Mouse (Mus musculus) myocyte (in vitro differentiated cells): ENCODE measurements around the gene Epha4. TPM values are rescaled to one million over a fixed set of nuclear protein-coding genes. Genes with fewer than 3 reads are reported as not detected.

Experiments used
- H3K27me3 ChIP-seq: one replicate; pipeline ENCODE4 v1.6.1; 2011; ENCODE audit not compliant: control insufficient read depth, insufficient read depth, insufficient read length
- H3K36me3 ChIP-seq: one replicate; pipeline ENCODE4 v1.6.1; 2011; ENCODE audit not compliant: control insufficient read depth, insufficient read depth
- H3K4me2 ChIP-seq: one replicate; pipeline ENCODE4 v1.6.1; 2011; ENCODE audit warnings: low read depth, control low read depth
- H3K4me3 ChIP-seq: one replicate; pipeline ENCODE4 v1.5.1; 2011; ENCODE audit warnings: mild to moderate bottlenecking, control low read depth, moderate library complexity
- H3K79me2 ChIP-seq: one replicate; pipeline ENCODE4 v1.6.1; 2011; ENCODE audit not compliant: control insufficient read depth, insufficient read depth
- H3ac ChIP-seq: one replicate; pipeline ENCODE4 v1.6.1; 2011; ENCODE audit not compliant: control insufficient read depth, insufficient read length
- CEBPB ChIP-seq: IDR thresholded peaks from 2 replicates; pipeline ENCODE4 v1.6.1; 2011; ENCODE audit warnings: mild to moderate bottlenecking, moderate library complexity; ENCODE audit not compliant: poor library complexity, insufficient read depth, severe bottlenecking
- E2F4 ChIP-seq: IDR thresholded peaks from one replicate; pipeline ENCODE4 v1.6.1; 2011; ENCODE audit warnings: mild to moderate bottlenecking, control low read depth, moderate library complexity; ENCODE audit not compliant: insufficient read depth
- MAX ChIP-seq: IDR thresholded peaks from one replicate; pipeline ENCODE4 v1.6.1; 2011; ENCODE audit warnings: low read depth, mild to moderate bottlenecking, control low read depth
- MYOD1 ChIP-seq, 3 experiments: IDR thresholded peaks; one replicate each; pipeline ENCODE4 v1.6.1; 2011; ENCODE audit warnings: control low read depth in 2 of 3, low read depth in 2 of 3, mild to moderate bottlenecking in 2 of 3, moderate library complexity in 1 of 3; ENCODE audit not compliant: insufficient read length in 2 of 3, control insufficient read depth in 1 of 3
- MYOG ChIP-seq, 3 experiments: IDR thresholded peaks; one replicate each; pipeline ENCODE4 v1.6.1; 2011; ENCODE audit warnings: control low read depth in 2 of 3, low read depth in 2 of 3, mild to moderate bottlenecking in 2 of 3; ENCODE audit not compliant: insufficient read length in 2 of 3, control insufficient read depth in 1 of 3, insufficient read depth in 1 of 3
- POLR2A ChIP-seq: IDR thresholded peaks from one replicate; pipeline ENCODE4 v1.6.1; 2011; ENCODE audit warnings: low read depth, mild to moderate bottlenecking, control low read depth, moderate library complexity; ENCODE audit not compliant: insufficient read length
- POLR2AphosphoS2 ChIP-seq: IDR thresholded peaks from one replicate; pipeline ENCODE4 v1.6.1; 2011; ENCODE audit warnings: low read depth, control low read depth; ENCODE audit not compliant: insufficient read length
- REST ChIP-seq: IDR thresholded peaks from one replicate; pipeline ENCODE4 v1.6.1; 2011; ENCODE audit warnings: mild to moderate bottlenecking, control low read depth, moderate library complexity; ENCODE audit not compliant: insufficient read depth, insufficient read length
- SRF ChIP-seq: IDR thresholded peaks from one replicate; pipeline ENCODE4 v1.6.1; 2011; ENCODE audit warnings: low read depth; ENCODE audit not compliant: control insufficient read depth, insufficient read length
- TCF12 ChIP-seq: IDR thresholded peaks from one replicate; pipeline ENCODE4 v1.6.1; 2011; ENCODE audit warnings: mild to moderate bottlenecking, control low read depth; ENCODE audit not compliant: poor library complexity, insufficient read depth, severe bottlenecking
- TCF3 ChIP-seq: IDR thresholded peaks from one replicate; pipeline ENCODE4 v1.6.1; 2011; ENCODE audit warnings: low read depth, control low read depth; ENCODE audit not compliant: insufficient read length
- USF1 ChIP-seq: IDR thresholded peaks from one replicate; pipeline ENCODE4 v1.6.1; 2011; ENCODE audit warnings: low read depth, mild to moderate bottlenecking, control low read depth, moderate library complexity
- polyA plus RNA-seq: library from polyadenylated mRNA; unstranded; fragments of >200 nt; fragmentation: generic; extraction: Trizol; gene quantifications from one replicate; pipeline ENCODE4 v1.2.1, GENCODE M21; 2012; ENCODE audit warnings: missing spikeins

Epha4 gene
- polyA plus RNA-seq = 0.29 TPM

- H3K36me3 ChIP-seq = no peaks in the 10 kb centered on the region
- TF ChIP-seq REST (no peak), POLR2A (peak; percentile 33)
- no peaks in the 10 kb centered on the region for H3K79me2 ChIP-seq
- no peaks in the 10 kb centered on the region for H3K27me3 ChIP-seq
- peak within 1 kb of the TSS; percentile 30 for H3K4me3 ChIP-seq
- H3K4me2 ChIP-seq = peak within 1 kb of the TSS; percentile 98
- H3ac ChIP-seq = no peak within 1 kb of the TSS
These were observed at the start of gene Epha4 for GRCm38 (mm10) chr1:77514963-77515650. Gene Epha4, minus strand, starts transcription at chr1:77515088.

- H3ac ChIP-seq = no peak overlapping the region
- H3K79me2 ChIP-seq = no peaks in the 10 kb centered on the region
- H3K27me3 ChIP-seq = no peaks in the 10 kb centered on the region
- no peak overlapping the region for H3K4me3 ChIP-seq
- no peak overlapping the region for H3K4me2 ChIP-seq
- H3K36me3 ChIP-seq = no peaks in the 10 kb centered on the region
- TF ChIP-seq MYOG (IDR thresholded peaks at IDR 0.05; ENCODE audit: control insufficient read depth in 1 of 3, insufficient read depth in 1 of 3, insufficient read length in 2 of 3, low read depth in 2 of 3) (no peak), TCF3 (no peak), CEBPB (no peak), TCF12 (no peak), USF1 (no peak), POLR2AphosphoS2 (no peak), POLR2A (no peak), MAX (no peak), E2F4 (no peak), MYOD1 (IDR thresholded peaks at IDR 0.05; ENCODE audit: control insufficient read depth in 1 of 3, insufficient read length in 2 of 3, low read depth in 2 of 3) (no peak), REST (no peak), SRF (no peak)
These were observed 41.3 kb upstream of the Epha4 start for GRCm38 (mm10) chr1:77556199-77556598.

GRCm38 (mm10) chr1:77551927-77552326, 37.0 kb upstream of the Epha4 start:
- no peak overlapping the region for H3ac ChIP-seq
- no peaks in the 10 kb centered on the region for H3K36me3 ChIP-seq
- H3K79me2 ChIP-seq = no peaks in the 10 kb centered on the region
- H3K4me2 ChIP-seq = no peak overlapping the region
- H3K4me3 ChIP-seq = no peak overlapping the region
- H3K27me3 ChIP-seq = no peaks in the 10 kb centered on the region
- TF ChIP-seq POLR2A (no peak), TCF3 (no peak), MYOG (IDR thresholded peaks at IDR 0.05; ENCODE audit: control insufficient read depth in 1 of 3, insufficient read depth in 1 of 3, insufficient read length in 2 of 3, low read depth in 2 of 3) (no peak), CEBPB (no peak), POLR2AphosphoS2 (no peak), REST (no peak), MYOD1 (IDR thresholded peaks at IDR 0.05; ENCODE audit: control insufficient read depth in 1 of 3, insufficient read length in 2 of 3, low read depth in 2 of 3) (no peak), E2F4 (no peak)

- no peak overlapping the region for H3ac ChIP-seq
- no peak for TF ChIP-seq POLR2AphosphoS2
- TF ChIP-seq SRF = no peak
- no peak for TF ChIP-seq USF1
- no peak for TF ChIP-seq REST
- TF ChIP-seq E2F4 = no peak
- no peak for TF ChIP-seq TCF12
- TF ChIP-seq MYOG (IDR thresholded peaks at IDR 0.05; ENCODE audit: control insufficient read depth in 1 of 3, insufficient read depth in 1 of 3, insufficient read length in 2 of 3, low read depth in 2 of 3) = no peak
- H3K79me2 ChIP-seq = no peaks in the 10 kb centered on the region
- H3K36me3 ChIP-seq = no peaks in the 10 kb centered on the region
- no peaks in the 10 kb centered on the region for H3K27me3 ChIP-seq
- no peak overlapping the region for H3K4me3 ChIP-seq
- no peak overlapping the region for H3K4me2 ChIP-seq
These were observed 30.8 kb upstream of the Epha4 start for GRCm38 (mm10) chr1:77545722-77546121.

- Histone ChIP-seq H3ac (no peak overlapping the region), H3K36me3 (no peaks in the 10 kb centered on the region), H3K4me2 (no peak overlapping the region), H3K79me2 (no peaks in the 10 kb centered on the region), H3K27me3 (no peaks in the 10 kb centered on the region), H3K4me3 (no peak overlapping the region)
- TF ChIP-seq MYOD1 (IDR thresholded peaks at IDR 0.05; ENCODE audit: control insufficient read depth in 1 of 3, insufficient read length in 2 of 3, low read depth in 2 of 3) (no peak), E2F4 (no peak), POLR2AphosphoS2 (no peak), CEBPB (no peak), POLR2A (no peak), REST (no peak), MYOG (IDR thresholded peaks at IDR 0.05; ENCODE audit: control insufficient read depth in 1 of 3, insufficient read depth in 1 of 3, insufficient read length in 2 of 3, low read depth in 2 of 3) (no peak), MAX (no peak), TCF3 (no peak), USF1 (no peak)
These were observed 30.1 kb upstream of the Epha4 start for GRCm38 (mm10) chr1:77545035-77545434.
